In the genomic region with DNA sequence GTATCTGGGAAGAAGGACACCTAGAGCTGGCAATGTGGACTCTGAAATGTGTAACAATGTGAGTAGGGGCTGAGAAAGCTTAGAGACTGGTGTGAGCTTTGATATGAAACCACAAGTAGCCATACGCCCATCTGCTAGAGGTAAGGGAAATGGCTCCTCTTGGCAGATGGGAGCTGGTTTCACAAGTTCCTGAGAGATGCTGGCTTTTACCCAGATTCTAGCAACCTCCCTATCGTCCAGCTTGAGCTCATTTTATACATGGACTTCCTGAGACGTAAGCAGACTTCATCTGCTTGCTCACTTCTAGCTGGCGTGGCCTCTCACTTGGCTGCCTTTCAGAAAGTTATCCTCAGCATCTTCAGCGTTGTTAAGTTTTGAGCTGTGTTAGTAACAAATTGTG, we compare ENCODE assay signal across 14 mouse cellular contexts.
DNase-seq lines count a peak whose midpoint lies in the region; ATAC-seq lines count a peak whose summit lies in the region.
"Had no signal": no experiment of that assay in that cellular context is flagged by ENCODE, and none has a peak within 500 bp of the region (broad histone marks: within the 10 kb centered on the region; RNA-seq: fewer than 3 reads in every experiment).

No protein-coding gene starts in this region.

- H3K36me3 ChIP-seq in heart, embryonic 15.5 days = no peaks in the 10 kb centered on the region
- no peaks in the 10 kb centered on the region; the same call in 1 of the 2 replicates for H3K36me3 ChIP-seq in lung, embryonic 16.5 days (ENCODE audit: control insufficient read depth, insufficient read depth, low read length)
- H3K36me3 ChIP-seq: liver, embryonic 15.5 days had no signal

- H3K4me3 ChIP-seq in heart, embryonic 15.5 days = no peak overlapping the region
- H3K4me3 ChIP-seq in lung, embryonic 16.5 days (ENCODE audit: low read length) = no peak overlapping the region
- H3K4me3 ChIP-seq: layer of hippocampus, adult 2 months; liver, embryonic 15.5 days had no signal

- WGBS in heart, embryonic 15.5 days = 35% methylated on average over 5 of the region's 5 CpGs
- 30% methylated on average over 5 of the region's 5 CpGs for WGBS in lung, embryonic 16.5 days

- H3K4me1 ChIP-seq in heart, embryonic 15.5 days (replicated peaks) = peaks cover 32% of the 10 kb centered on the region
- H3K4me1 ChIP-seq in lung, embryonic 16.5 days (replicated peaks; ENCODE audit: control insufficient read depth, insufficient read depth, low read length) = peaks cover 10% of the 10 kb centered on the region
- H3K4me1 ChIP-seq: liver, embryonic 15.5 days had no signal

- no peaks in the 10 kb centered on the region for H3K9me3 ChIP-seq in heart, embryonic 15.5 days (replicated peaks)
- no peaks in the 10 kb centered on the region for H3K9me3 ChIP-seq in lung, embryonic 16.5 days (ENCODE audit: control insufficient read depth, low read length)
- H3K9me3 ChIP-seq: liver, embryonic 15.5 days had no signal

- no peak for ATAC-seq in heart, embryonic 15.5 days (replicated peaks; ENCODE audit: insufficient number of reproducible peaks, insufficient read depth, low FRiP score, low read depth)
- ATAC-seq in lung, embryonic 16.5 days (ENCODE audit: low read depth) = peak; percentile 91
- ATAC-seq in megakaryocyte progenitor cell, adult 5-6 weeks (replicated peaks; ENCODE audit: poor library complexity) = peak; percentile 85
- ATAC-seq: inflammation-experienced regulatory T-cells, adult 6 months had no signal

- DNase-seq in heart, adult 9 months (ENCODE audit: low spot score in 2 of 2) = no peak
- DNase-seq in lung, postnatal 25 days (ENCODE audit: low spot score) = no peak
- DNase-seq in cerebellum, postnatal 10 days = peak; percentile 49 to 66
- no peak for DNase-seq in gastrocnemius, postnatal 14 days
- no peak for DNase-seq in Muller cell, postnatal 12 days (ENCODE audit: inconsistent ontology term)
- DNase-seq: embryo, embryonic 11 days; midbrain, embryonic 14.5 days had no signal

- intact Hi-C loops in gastrocnemius, postnatal 14 days (cut with DNase I; ENCODE audit: low total_unique reads) = no loop called here

- no peaks in the 10 kb centered on the region for H3K27me3 ChIP-seq in heart, embryonic 15.5 days
- no peaks in the 10 kb centered on the region for H3K27me3 ChIP-seq in lung, embryonic 16.5 days (ENCODE audit: control insufficient read depth, insufficient read depth, low read depth, low read length)
- H3K27me3 ChIP-seq: CH12.LX; liver, embryonic 15.5 days had no signal

- H3K9ac ChIP-seq in heart, embryonic 15.5 days = no peak overlapping the region
- H3K9ac ChIP-seq in lung, embryonic 16.5 days (ENCODE audit: low read length) = no peak overlapping the region
- H3K9ac ChIP-seq: liver, embryonic 15.5 days had no signal

- peak overlapping the region; percentile 57 for H3K27ac ChIP-seq in heart, embryonic 15.5 days
- H3K27ac ChIP-seq in lung, embryonic 16.5 days (ENCODE audit: low read length) = peak overlapping the region; percentile 70
- H3K27ac ChIP-seq: layer of hippocampus, adult 2 months; liver, embryonic 15.5 days had no signal

- no peak overlapping the region for H3K4me2 ChIP-seq in heart, embryonic 15.5 days
- H3K4me2 ChIP-seq in lung, embryonic 16.5 days (ENCODE audit: low read depth, low read length) = no peak overlapping the region
- H3K4me2 ChIP-seq: liver, embryonic 15.5 days had no signal

Comparison
In these comparisons a context has a peak if more than half of its experiments do, and no peak if none do; other contexts are left out.
1. DNase-seq: peak in cerebellum, postnatal 10 days (2 of 2); none in heart, adult 9 months (0 of 2), lung, postnatal 25 days (single experiment), gastrocnemius, postnatal 14 days (single experiment) and Muller cell, postnatal 12 days (single experiment).